Mouse (Mus musculus) T-cell, adult 2 months (primary cell): Measurements from ENCODE around the gene Apmap.
"Not testable (repeated sequence)": the region's sequence is repeated elsewhere in the genome, so short reads cannot be mapped to it uniquely, and the experiment has no call there.

Experiments used
- DNase-seq: peaks from one replicate; pipeline ENCODE4 v3.0.0; 2022; ENCODE audit warnings: low spot score

The Apmap gene

DNA sequence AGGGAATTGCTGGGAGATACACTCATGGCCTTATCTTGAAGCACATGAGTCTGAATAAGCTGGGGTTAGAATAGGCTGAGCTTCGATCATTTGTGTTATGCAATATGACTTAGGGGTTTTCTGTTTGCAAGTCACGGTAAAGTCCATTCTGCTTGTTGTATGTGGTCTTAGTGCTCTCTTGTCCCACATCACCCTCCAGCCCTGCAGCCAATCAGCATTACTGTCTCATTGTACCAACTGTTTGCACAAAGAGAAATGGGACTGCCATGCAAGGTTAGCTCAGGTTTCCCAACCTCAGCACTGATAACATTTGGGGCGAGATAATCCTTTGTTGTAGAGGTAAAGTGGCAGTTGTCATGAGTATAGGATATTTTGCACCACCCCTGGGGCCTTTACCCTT, 1.7 kb upstream of the Apmap start:
- DNase-seq: no peak

DNA sequence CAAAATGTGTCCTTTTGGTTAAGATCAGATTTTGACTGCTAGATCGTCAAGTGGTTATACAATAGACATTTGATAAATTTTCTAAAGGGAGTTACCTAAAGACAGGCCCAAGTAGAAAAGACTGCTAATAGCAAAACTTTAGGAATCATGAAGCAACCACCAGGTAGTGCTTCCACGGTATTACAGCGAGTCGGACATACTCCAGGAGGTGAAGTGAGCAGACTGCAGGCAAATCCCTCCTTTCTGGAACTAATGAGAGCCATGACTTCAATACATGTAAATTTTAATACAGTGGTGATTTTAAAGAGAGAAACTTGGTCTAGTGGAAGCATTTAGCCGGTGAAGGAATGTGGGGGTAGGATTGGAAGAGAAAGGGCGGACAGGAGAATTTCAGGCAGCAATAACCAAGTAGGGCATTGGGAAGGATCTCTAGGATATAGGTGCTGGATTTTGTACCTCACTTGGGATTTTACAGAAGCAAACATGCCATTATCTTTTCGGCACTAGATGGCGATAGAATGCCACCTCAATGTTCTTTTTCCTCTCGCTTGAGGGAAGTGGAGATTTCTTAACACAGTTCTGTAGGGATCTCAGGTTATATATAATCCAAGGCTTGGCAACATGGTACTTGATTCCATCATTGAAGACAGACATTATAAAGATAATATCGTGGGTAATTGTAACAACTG, 649 bp upstream of the Apmap start:
- DNase-seq: peak; percentile 54

DNA sequence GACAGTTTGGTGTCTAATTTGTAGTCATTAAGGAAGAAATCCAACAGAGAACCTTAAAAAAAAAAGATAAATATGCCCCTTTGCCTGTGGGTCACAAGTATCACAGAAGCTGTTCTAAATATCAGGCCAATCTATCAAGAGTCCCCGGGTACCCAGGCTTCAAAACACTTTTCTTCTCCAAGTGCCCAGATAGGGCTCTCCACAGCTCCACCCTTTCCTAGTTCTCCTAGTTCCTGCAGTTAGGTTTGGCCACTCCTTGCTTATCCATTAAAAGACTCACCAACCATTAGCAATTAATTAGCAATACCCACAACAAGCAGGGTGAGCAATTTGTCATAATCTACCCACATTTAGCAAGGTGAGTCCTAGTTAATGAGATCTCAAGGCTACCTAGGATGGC, 1.3 kb downstream of the Apmap start:
- DNase-seq: no peak

DNA sequence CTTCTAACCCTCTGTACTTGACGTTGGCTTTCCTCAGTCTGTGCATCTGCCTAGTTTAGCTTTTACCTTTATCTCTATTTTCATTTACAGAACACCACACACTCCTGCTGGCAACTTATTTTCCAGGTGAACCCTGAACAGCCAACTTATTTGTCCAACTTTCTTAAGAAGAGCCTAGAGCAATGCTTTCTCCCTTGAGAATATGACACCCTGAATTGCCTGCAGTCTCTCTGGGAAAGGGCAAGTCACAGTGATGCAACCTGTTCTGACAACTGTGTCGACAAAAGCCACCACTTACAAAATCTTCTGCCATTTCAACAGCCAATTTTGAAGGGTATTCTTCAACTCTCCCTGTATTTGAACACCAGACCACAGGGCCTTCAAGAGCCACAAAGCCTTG, 3.6 kb downstream of the Apmap start:
- DNase-seq: no peak

DNA sequence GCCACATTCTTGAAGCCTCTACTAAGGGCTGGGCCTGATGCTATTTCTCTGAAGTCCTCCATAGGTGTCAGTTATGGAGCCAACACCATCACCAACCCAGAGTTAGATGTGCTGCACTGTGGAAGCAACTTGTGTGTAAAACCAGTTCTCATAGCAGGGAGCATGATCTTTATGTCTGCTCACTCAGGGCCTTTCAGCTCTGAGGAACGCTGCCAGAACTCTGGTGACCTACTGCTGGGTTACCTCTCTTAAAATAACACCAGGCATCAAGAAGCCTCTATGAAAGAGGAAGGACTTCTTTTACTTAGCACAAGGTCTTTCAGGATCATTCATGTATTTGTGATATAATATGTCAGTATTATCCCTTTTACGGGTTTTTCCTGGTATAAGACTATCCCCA, 6.2 kb downstream of the Apmap start:
- DNase-seq: no peak

DNA sequence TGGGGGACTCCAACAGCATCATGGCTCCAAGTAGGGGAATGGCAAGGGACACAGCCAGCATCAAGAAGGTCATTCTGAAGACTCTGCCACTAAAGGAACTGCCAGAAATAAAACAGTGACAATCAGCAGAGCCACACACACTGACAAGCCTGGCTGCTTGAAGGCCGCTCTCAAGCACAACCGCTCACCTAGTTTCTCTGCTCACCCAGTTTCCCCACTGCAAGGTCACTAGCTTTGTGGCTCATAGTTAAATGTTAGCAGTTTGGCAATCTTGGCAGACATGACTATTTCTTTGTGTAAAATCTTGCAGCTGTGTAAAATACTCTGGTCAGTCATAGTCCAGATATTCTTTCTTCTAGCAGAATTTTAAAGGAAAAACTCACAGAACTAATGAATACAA, 8.1 kb downstream of the Apmap start:
- DNase-seq: no peak

DNA sequence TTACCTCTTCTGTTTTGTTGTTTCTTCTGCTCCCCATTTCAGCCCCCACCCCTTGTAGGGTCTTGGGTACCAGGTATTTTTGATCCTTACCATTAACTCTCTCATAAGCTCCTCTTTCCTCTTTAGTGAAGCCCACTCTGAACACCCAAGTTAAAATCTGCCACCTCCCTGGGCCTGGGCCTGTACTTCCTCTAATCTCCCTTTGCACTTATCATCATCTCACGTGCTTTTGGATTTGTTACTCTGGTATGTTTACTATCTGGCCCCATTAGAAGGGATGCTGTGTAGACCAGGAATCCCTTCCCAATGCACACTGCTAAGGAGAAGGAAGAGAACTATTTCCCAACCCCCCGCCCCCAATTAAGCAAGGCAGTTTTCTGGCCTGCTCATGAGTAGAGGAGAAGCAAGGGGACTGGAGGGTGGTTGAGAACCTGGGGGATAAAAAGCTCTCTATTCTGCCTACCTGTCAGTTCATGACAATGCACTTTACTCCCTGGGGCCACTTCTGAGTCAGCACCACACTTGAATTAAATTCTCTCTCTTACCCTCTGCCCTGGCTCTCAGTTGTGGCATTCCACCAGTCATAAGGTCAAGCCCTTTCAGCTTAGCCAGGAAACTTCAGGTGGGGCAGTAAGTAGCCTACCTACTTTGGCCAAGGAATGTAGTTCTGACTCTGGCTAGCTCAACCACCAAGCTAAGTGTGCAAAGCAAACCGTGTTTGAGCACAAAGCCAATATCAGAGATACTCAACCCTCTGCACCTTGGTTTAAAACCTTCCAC, 12.8 kb downstream of the Apmap start:
- no peak for DNase-seq

DNA sequence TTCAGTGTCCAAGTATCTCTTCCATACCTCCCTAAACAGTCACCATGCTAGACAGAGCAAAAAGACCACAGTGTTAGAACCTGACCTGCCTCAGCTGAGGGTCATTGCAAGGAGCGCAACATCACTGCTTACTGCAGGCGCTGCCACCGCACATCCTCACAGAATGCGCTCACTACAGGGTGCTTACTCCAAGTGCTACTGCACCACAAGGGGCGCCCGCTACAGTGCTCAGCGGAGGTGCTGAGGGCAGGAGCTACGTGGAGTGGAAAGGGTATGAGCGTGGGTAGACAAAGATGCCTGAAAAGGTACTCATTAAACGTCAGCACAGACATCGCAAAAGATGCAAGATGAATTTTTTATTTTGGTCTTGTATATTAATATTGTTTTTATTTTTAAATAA, 19.3 kb downstream of the Apmap start:
- DNase-seq: no peak

DNA sequence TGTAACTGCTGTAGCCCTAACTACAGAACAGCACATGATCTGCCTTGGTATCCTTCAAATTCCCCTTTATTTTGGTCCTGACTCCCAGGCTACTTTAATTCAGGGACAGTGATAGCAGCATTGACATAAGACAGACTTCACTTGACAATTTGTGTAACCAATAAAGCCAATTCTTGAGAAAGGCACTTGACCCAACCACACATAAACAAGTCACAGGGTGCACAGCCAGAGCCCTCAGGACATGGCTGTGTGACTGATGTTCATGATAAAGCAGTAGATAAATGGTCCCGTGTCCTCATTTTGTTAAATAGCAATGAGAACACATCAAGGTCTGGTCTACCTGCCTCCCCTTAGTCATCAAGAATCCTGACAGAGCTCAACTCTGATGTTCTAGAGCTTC, 28.7 kb downstream of the Apmap start:
- DNase-seq: no peak

DNA sequence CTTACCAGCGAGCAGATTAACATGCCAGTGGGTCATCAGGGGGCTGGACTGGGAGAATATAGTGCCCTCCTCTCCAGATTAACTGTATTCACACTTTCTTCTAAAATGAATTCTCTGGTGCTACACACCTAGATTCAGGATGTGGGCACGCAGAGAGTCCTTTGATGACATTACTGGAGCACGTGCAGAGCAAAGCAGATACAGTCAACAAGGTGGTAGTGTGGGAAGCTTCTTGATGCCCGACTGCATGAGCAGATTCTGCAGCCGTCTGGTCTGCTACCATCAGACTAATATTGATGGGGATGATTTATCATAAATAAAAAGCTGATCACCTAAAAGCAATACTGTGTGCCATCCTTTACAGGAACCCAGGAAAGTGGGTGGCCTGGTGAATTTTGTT, 29.8 kb downstream of the Apmap start:
- peak; percentile 79 for DNase-seq

DNA sequence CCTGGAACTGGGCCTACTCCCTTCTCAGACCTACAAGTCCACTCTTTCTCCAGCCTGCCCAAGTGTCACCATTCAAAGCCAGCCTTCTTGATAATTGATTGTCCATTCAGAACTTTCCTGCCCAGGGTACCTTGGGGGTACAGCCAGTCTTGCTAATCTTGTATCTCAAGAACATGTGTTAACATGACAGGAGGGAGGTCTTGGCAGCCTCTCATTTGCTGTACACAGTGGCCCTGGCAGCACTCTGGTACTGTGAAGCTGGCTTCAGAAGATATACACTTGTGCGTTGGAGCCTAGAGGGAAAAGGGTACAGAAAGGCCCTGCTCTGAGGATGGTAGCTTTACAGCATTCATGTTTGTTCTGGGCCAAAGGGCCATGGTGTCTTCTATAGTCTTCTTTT, 32.1 kb downstream of the Apmap start:
- DNase-seq: no peak

DNA sequence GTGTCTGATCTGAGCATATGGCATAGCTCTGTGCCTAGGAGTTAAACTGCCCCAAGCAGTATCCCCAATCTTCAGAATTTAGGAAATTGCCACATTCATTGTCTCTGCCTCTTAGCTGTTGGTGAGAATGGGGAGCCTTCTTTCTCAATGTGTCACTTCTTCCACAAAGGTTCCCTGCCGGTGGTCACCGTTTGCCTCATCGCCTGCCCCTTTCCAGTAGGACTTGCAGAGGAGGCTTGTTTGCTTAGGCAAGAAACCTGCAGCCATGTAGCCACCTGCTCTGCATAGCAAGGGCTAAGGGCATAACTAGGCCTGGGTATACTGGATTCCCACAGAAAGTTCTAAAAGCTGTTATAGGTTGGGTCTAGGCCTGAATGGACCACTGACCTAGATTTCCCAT, 35.9 kb downstream of the Apmap start:
- no peak for DNase-seq

DNA sequence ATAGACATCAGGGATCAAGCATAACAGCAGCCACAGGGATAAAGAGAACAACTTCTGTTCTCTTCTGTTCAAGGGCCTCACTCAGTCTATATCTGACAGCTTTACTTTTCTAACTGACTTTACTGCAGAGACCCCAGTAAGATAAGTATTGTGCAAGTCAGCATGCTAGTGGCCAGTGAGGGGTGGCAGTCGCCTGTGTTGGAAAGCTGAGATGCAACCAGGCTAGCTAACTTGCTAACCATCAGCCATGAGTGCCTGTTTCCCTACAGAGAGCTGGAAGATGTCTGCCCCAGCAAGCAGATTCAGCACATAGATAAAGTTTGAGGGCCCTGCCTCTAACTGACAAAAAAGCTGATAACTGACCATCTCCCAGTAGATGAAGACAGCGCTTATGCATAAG, 37.6 kb downstream of the Apmap start:
- DNase-seq: no peak

DNA sequence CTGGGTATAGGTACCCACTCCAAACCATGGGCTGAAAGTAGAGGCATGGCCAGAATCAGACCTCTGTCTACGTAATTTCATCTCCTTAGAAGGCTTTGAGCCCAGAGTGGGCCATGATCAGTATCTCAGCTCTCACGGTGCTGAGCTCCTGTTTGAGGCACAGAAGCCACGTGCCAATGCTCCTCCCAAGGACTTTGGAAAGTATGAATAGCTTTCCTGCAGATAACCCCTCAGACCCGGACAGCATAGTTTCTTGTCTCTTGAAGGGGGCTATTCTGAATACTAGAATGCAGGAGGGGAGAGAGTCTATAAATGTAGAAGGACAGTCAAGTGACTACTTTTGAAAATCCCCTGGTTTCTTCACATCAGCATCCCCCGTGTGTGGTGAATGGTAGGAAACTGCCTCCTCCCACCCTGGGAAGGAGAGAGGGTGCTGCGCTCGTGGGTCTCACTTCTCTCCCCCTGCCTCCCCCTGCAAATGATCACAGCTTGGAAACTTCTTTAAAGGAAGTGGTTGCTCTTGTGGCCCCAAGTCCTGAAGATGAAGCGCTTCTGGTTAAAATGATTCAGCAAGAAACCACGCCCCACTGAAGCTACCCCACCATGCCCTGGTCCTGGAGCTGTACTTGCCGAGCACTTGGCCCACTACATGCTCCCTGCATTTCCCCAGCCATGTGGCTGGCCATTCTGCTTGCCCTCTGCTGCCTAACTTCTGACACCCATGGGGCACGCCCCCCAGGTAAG, 38.3 kb downstream of the Apmap start, which contains the start of gene Cst7:
Cst7 (plus strand) TSS at position 569 of the 744 bp plus-strand sequence.
- DNase-seq: peak; percentile 80

DNA sequence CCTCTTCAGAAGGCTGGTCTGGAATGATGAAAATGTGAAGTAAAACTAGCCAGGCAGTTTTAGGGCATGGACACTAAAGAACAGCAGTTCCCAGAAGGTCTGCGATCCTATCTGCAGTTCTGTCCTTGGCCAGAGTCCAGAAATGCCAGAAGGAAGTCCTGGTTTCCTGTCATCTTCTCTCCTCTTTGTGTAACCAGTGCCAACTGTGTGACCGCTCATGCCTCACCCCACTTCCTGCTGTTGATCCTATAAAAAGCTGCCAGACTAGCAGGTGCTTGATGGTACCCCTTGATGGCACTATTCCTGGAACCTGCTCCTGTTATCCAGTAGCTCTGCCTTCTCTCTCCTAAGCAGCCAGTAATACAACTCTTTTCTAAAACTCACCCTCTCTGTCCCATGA, 41.3 kb downstream of the Apmap start:
- peak; percentile 22 for DNase-seq

DNA sequence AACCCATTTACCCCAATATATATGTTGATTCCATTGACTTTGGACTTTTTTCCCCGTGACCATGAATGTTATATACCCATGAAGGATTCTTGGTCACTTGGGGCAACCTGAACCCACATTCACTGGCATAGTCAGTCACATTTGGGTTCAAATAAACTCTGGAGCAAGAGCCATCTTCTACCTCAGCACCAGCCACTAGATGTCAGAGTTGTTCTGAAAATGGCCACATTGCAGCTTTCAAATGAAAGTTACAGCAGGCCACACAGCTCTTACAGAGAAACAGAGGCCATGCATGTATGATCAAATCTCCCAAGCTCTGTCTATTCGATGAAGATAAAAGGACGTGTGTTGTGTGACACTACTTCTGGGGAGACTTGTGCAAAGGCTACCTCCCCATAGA, 49.8 kb downstream of the Apmap start:
- DNase-seq: peak; percentile 57

DNA sequence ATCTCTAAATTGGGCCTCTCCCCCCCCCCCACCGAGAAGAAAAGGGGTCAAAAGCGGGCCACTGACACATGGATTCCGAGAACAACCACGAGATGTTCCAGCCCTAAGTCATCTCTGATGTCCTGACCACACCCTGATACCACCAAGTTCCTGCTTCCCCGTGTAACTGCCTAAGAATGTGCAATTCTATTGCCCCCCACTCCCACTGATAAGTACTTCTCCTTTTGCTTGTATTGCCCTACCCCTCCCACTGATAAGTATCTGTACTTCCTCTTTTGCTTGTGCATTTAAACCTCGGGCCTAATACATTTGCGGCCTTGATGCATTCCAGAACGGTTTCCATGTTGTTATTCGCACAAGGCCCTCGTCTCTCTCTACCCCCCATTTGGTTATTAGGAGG, 58.8 kb downstream of the Apmap start:
- not testable (repeated sequence) for DNase-seq
